Mouse (Mus musculus): ENCODE results near the gene Rtn4rl2.

The Rtn4rl2 gene

GRCm38 (mm10) chr2:84850407-84851129 is 35.9 kb downstream of the Rtn4rl2 start:
- no peak for DNase-seq (ENCODE audit: low read depth, low spot score)

- no peak for DNase-seq (ENCODE audit: low read depth, low spot score)
Observed at GRCm38 (mm10) chr2:84845226-84845625, 41.3 kb downstream of the Rtn4rl2 start.

- DNase-seq (ENCODE audit: low read depth, low spot score), result no peak
Observed at GRCm38 (mm10) chr2:84843654-84844053, 42.9 kb downstream of the Rtn4rl2 start.

GRCm38 (mm10) chr2:84841905-84842304 is 44.6 kb downstream of the Rtn4rl2 start:
- no peak for DNase-seq (ENCODE audit: low read depth, low spot score)

- no peak for DNase-seq (ENCODE audit: low read depth, low spot score)
Observed at GRCm38 (mm10) chr2:84840748-84841563, 45.6 kb downstream of the Rtn4rl2 start.

GRCm38 (mm10) chr2:84840016-84840747 is 46.3 kb downstream of the Rtn4rl2 start:
- no peak for DNase-seq (ENCODE audit: low read depth, low spot score)

GRCm38 (mm10) chr2:84838993-84839980 is 47.2 kb downstream of the Rtn4rl2 start:
- DNase-seq (ENCODE audit: low read depth, low spot score), result no peak

GRCm38 (mm10) chr2:84838593-84838949 is 47.9 kb downstream of the Rtn4rl2 start, which contains the start of gene Slc43a1:
TSS of gene Slc43a1 (plus strand) at chr2:84838850.
- DNase-seq (ENCODE audit: low read depth, low spot score), result no peak

- peak; percentile 11 for DNase-seq (ENCODE audit: low read depth, low spot score)
Observed at GRCm38 (mm10) chr2:84837817-84838592, 48.5 kb downstream of the Rtn4rl2 start.

GRCm38 (mm10) chr2:84837107-84837506 is 49.4 kb downstream of the Rtn4rl2 start:
- DNase-seq (ENCODE audit: low read depth, low spot score), result peak; percentile 26

- DNase-seq (ENCODE audit: low read depth, low spot score), result peak; percentile 95
Observed at GRCm38 (mm10) chr2:84831666-84832391, 54.7 kb downstream of the Rtn4rl2 start.

GRCm38 (mm10) chr2:84827283-84827920 is 59.1 kb downstream of the Rtn4rl2 start:
- DNase-seq (ENCODE audit: low read depth, low spot score), result peak; percentile 18

GRCm38 (mm10) chr2:84826488-84827282 is 59.8 kb downstream of the Rtn4rl2 start, which contains the start of gene Timm10:
TSS of gene Timm10 (plus strand) at chr2:84826997.
- DNase-seq (ENCODE audit: low read depth, low spot score), result peak; percentile 98

- peak; percentile 53 for DNase-seq (ENCODE audit: low read depth, low spot score)
Observed at GRCm38 (mm10) chr2:84823237-84823636, 63.3 kb downstream of the Rtn4rl2 start.

GRCm38 (mm10) chr2:84822552-84822951 is 64.0 kb downstream of the Rtn4rl2 start, which contains the start of gene Smtnl1:
TSS of gene Smtnl1 (minus strand) at chr2:84822652.
- DNase-seq (ENCODE audit: low read depth, low spot score), result no peak
